Mouse (Mus musculus) midbrain, embryonic 10.5 days (tissue): ENCODE measurements around the gene Frs2. TPM values are rescaled to one million over a fixed set of nuclear protein-coding genes. Genes with fewer than 3 reads are reported as not detected.
"Not testable (repeated sequence)": the region's sequence is repeated elsewhere in the genome, so short reads cannot be mapped to it uniquely, and the experiment has no call there.

ENCODE experiments used
- DNase-seq: peaks from one replicate; pipeline ENCODE4 v3.0.0-alpha.2; 2017; ENCODE audit warnings: low spot score
- H3K27ac ChIP-seq: fragments of 300-500 bp; sonication (generic); replicated peaks from 2 replicates; pipeline ENCODE4 v1.5.1; 2016; ENCODE audit warnings: mild to moderate bottlenecking
- H3K27me3 ChIP-seq: fragments of 300-500 bp; sonication (generic); 2 replicates; pipeline ENCODE4 v1.6.1; 2016; ENCODE audit warnings: low read depth, mild to moderate bottlenecking; ENCODE audit not compliant: poor library complexity, severe bottlenecking
- H3K36me3 ChIP-seq: fragments of 300-500 bp; sonication (generic); 2 replicates; pipeline ENCODE4 v1.6.1; 2016; ENCODE audit warnings: mild to moderate bottlenecking, moderate library complexity
- H3K4me1 ChIP-seq: fragments of 300-500 bp; sonication (generic); 2 replicates; pipeline ENCODE4 v1.6.1; 2016
- H3K4me3 ChIP-seq: fragments of 300-500 bp; sonication (generic); 2 replicates; pipeline ENCODE4 v1.5.1; 2016; ENCODE audit warnings: mild to moderate bottlenecking, moderate library complexity
- H3K9me3 ChIP-seq: fragments of 300-500 bp; sonication (generic); replicated peaks from 2 replicates; pipeline ENCODE4 v1.6.1; 2016; ENCODE audit warnings: mild to moderate bottlenecking
- WGBS: fragments of 180-500 bp; shearing (Covaris S2); methylation state at CpG from one replicate; pipeline ENCODE4 v1.1.7; 2016; 5-methylcytosine and 5-hydroxymethylcytosine counted together
- polyA plus RNA-seq: library from polyadenylated mRNA; unstranded; fragments of >200 nt; fragmentation: Nextera tagmentation; extraction: Ambion mirVana; gene quantifications from 2 replicates; pipeline ENCODE4 v1.2.1, GENCODE M21; 2016

Gene Frs2
- polyA plus RNA-seq, 1 experiment from 2014 or later = 16.0 TPM

- Histone ChIP-seq H3K27ac (no peak overlapping the region), H3K4me3 (no peak overlapping the region), H3K4me1 (peaks cover 44% of the 10 kb centered on the region), H3K36me3 (no peaks in the 10 kb centered on the region), H3K27me3 (peaks cover 3% of the 10 kb centered on the region), H3K9me3 (no peaks in the 10 kb centered on the region)
- no peak for DNase-seq
- 92% methylated on average over 4 of the region's 4 CpGs for WGBS
Measured at GRCm38 (mm10) chr10:117144071-117144470, 4.3 kb downstream of the Frs2 start.

GRCm38 (mm10) chr10:117143311-117143710 is 5.0 kb downstream of the Frs2 start:
- Histone ChIP-seq H3K4me1 (peaks cover 41% of the 10 kb centered on the region), H3K27ac (no peak overlapping the region), H3K4me3 (no peak overlapping the region), H3K9me3 (no peaks in the 10 kb centered on the region), H3K36me3 (no peaks in the 10 kb centered on the region), H3K27me3 (no peaks in the 10 kb centered on the region)
- no peak for DNase-seq
- WGBS = 90% methylated on average over 2 of the region's 2 CpGs

DNA sequence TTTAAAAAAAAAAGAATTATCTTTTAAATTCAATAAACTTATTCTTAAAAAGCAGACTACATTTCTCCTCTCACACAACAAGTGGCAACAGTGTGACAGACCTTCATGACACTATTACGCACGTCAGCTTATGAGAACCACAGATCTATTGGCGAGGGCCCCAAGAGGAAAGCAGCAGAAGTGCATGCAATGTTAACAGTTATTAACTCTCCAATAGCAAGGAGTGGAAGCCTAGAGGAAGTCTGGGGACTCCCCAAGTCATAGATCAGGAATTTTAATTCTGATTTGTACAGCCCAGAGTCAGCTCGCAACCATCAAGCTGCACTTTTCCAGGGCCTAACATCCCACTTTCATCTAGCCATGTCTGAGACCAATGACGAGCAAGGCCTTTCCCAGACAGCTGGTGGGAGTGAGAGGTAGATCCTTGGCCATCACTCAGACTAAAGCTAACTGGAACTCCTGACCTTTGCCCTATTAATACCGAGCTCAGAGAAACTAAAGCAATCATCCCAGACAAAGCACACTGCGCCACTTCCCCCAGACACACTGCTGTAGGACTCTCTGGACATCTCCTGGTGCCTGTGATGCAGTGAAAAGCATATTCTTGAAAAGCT is 6.3 kb downstream of the Frs2 start:
- Histone ChIP-seq H3K9me3 (no peaks in the 10 kb centered on the region), H3K4me1 (peaks cover 33% of the 10 kb centered on the region), H3K27ac (0 out of 2 replicates have a peak overlapping the region, but pooled peaks have one; percentile 34), H3K27me3 (no peaks in the 10 kb centered on the region), H3K36me3 (no peaks in the 10 kb centered on the region), H3K4me3 (no peak overlapping the region)
- WGBS = 52% methylated on average over 7 of the region's 7 CpGs
- DNase-seq = no peak

DNA sequence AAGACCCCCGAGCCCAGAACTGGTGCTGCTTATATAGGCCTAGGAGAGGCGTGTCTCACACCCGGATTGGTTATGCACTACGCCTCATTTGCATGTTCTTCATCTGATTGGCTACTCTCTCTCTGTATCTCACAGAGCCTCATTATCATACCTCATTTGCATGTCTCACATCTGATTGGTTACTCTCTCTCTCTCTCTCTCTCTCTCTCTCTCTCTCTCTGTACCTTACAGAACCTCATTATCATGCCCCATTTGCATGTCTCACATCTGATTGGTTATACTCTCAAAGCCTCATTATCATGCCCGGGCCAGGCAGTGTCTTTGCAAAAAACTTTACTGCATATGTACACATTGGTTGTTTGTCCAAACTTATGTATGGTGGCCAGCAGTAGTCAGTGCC is 16.8 kb downstream of the Frs2 start:
- not testable (repeated sequence) for H3K4me3 ChIP-seq, H3K9me3 ChIP-seq, H3K27ac ChIP-seq, H3K4me1 ChIP-seq, DNase-seq, H3K27me3 ChIP-seq
- 97% methylated on average over 5 of the region's 5 CpGs for WGBS
- H3K36me3 ChIP-seq = peaks cover 28% of the 10 kb centered on the region

GRCm38 (mm10) chr10:117130037-117130436 is 18.3 kb downstream of the Frs2 start:
- H3K9me3 ChIP-seq = 0 out of 2 replicates have a peak, but pooled peaks cover 5% of the 10 kb centered on the region
- no peaks in the 10 kb centered on the region for H3K27me3 ChIP-seq
- H3K4me3 ChIP-seq = no peak overlapping the region
- peaks cover 9% of the 10 kb centered on the region for H3K4me1 ChIP-seq
- WGBS = 93% methylated on average over 6 of the region's 6 CpGs
- H3K27ac ChIP-seq = no peak overlapping the region
- peaks cover 28% of the 10 kb centered on the region for H3K36me3 ChIP-seq
- DNase-seq = no peak

- Histone ChIP-seq H3K27me3 (no peaks in the 10 kb centered on the region), H3K36me3 (peaks cover 28% of the 10 kb centered on the region), H3K27ac (no peak overlapping the region), H3K9me3 (0 out of 2 replicates have a peak, but pooled peaks cover 5% of the 10 kb centered on the region), H3K4me1 (peaks cover 9% of the 10 kb centered on the region), H3K4me3 (no peak overlapping the region)
- WGBS = 92% methylated on average over 2 of the region's 2 CpGs
- DNase-seq = no peak
Measured at GRCm38 (mm10) chr10:117128693-117129092, 19.6 kb downstream of the Frs2 start.

- H3K27me3 ChIP-seq = no peaks in the 10 kb centered on the region
- WGBS = 86% methylated on average over 2 of the region's 2 CpGs
- peaks cover 9% of the 10 kb centered on the region for H3K4me1 ChIP-seq
- H3K9me3 ChIP-seq = 0 out of 2 replicates have a peak, but pooled peaks cover 5% of the 10 kb centered on the region
- H3K36me3 ChIP-seq = peaks cover 25% of the 10 kb centered on the region
- no peak overlapping the region for H3K4me3 ChIP-seq
- no peak for DNase-seq
- no peak overlapping the region for H3K27ac ChIP-seq
Measured at GRCm38 (mm10) chr10:117127480-117127879, 20.9 kb downstream of the Frs2 start.

GRCm38 (mm10) chr10:117126719-117127118 is 21.6 kb downstream of the Frs2 start:
- WGBS = 90% methylated on average over 1 of the region's 1 CpGs
- no peak for DNase-seq

GRCm38 (mm10) chr10:117126233-117126632 is 22.1 kb downstream of the Frs2 start:
- DNase-seq = no peak
- 91% methylated on average over 4 of the region's 4 CpGs for WGBS
- Histone ChIP-seq H3K27me3 (no peaks in the 10 kb centered on the region), H3K4me3 (no peak overlapping the region), H3K4me1 (peaks cover 9% of the 10 kb centered on the region), H3K36me3 (peaks cover 12% of the 10 kb centered on the region), H3K27ac (no peak overlapping the region; the same call in 1 of the 2 replicates), H3K9me3 (no peaks in the 10 kb centered on the region)

More at GRCm38 (mm10) chr10:117126719-117127118, 21.6 kb downstream of the Frs2 start:
- no peaks in the 10 kb centered on the region for H3K27me3 ChIP-seq
- peaks cover 9% of the 10 kb centered on the region for H3K4me1 ChIP-seq
- H3K9me3 ChIP-seq = no peaks in the 10 kb centered on the region
- H3K27ac ChIP-seq = no peak overlapping the region
- H3K4me3 ChIP-seq = no peak overlapping the region
- H3K36me3 ChIP-seq = peaks cover 17% of the 10 kb centered on the region

DNA sequence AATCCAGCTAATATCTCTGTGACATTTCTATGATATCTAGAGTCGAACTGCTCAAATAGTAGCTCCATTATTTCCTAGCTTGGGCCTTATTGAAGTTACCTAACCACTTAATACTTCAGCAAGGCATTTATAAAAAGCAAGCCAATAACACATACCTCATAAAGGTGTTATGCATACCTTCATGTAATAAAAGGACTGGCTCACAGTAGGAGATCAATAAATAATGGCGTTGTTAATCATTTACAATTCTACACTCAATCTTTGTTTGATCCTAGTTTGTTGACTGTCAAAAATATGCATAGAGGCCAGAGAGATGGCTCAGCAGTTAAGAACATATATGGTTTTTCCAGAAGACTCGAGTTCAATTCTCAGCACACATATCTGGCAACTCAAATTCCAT is 26.9 kb downstream of the Frs2 start:
- Histone ChIP-seq H3K27me3 (no peaks in the 10 kb centered on the region), H3K9me3 (no peaks in the 10 kb centered on the region), H3K4me3 (no peak overlapping the region), H3K36me3 (no peaks in the 10 kb centered on the region), H3K4me1 (peaks cover 9% of the 10 kb centered on the region), H3K27ac (no peak overlapping the region)
- 94% methylated on average over 3 of the region's 3 CpGs for WGBS
- no peak for DNase-seq

DNA sequence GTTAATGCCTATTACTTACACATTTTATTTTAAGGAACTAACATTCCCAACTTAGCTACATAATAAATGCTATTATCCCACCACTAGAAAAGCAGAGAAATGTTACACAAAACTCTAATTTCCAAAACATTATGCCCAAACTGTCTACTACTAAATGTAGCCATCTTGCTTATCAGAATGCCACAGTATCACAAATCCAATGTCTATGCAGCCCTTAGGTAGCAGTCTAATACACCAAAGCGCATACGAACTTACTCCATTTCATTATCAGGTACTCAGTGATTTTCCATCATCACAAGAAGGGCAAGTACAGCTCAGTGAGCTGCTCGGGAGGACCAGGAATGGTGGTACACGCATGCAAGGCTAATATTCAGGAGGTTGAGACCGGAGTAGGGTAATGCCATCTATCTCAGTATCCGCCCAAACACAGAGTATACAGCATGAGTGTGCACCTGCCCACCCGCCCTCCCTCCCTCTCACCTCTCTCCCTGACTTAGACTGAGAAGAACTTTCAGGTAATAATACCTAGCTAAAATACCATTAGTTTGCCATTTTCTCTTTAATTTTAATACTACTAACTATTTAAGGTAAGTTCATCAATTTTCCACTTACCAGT is 28.2 kb downstream of the Frs2 start:
- Histone ChIP-seq H3K4me1 (no peaks in the 10 kb centered on the region), H3K4me3 (no peak overlapping the region), H3K9me3 (no peaks in the 10 kb centered on the region), H3K36me3 (no peaks in the 10 kb centered on the region), H3K27ac (no peak overlapping the region), H3K27me3 (no peaks in the 10 kb centered on the region)
- WGBS = 89% methylated on average over 7 of the region's 7 CpGs
- no peak for DNase-seq

DNA sequence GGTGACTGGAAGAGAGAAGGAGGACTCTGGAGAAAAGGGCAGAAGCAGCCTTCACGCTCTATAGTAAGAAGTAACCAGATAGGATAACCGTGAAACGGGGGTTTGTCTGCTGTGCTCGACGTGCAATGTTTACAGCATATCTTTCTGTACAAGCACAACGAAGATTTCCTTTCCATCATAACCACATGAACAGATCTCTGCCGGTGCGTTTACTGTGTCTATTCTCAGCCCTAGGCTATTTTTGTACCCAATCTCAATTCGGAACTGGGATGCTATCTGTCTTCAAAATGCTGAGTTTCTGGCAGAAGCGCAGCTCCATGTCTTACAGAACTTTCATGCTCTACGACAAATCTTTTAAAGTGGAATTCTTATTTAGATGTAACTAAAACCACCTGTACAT is 28.8 kb downstream of the Frs2 start:
- Histone ChIP-seq H3K9me3 (no peaks in the 10 kb centered on the region), H3K36me3 (no peaks in the 10 kb centered on the region), H3K4me1 (no peaks in the 10 kb centered on the region), H3K4me3 (no peak overlapping the region), H3K27ac (no peak overlapping the region), H3K27me3 (no peaks in the 10 kb centered on the region)
- 91% methylated on average over 11 of the region's 11 CpGs for WGBS
- no peak for DNase-seq

DNA sequence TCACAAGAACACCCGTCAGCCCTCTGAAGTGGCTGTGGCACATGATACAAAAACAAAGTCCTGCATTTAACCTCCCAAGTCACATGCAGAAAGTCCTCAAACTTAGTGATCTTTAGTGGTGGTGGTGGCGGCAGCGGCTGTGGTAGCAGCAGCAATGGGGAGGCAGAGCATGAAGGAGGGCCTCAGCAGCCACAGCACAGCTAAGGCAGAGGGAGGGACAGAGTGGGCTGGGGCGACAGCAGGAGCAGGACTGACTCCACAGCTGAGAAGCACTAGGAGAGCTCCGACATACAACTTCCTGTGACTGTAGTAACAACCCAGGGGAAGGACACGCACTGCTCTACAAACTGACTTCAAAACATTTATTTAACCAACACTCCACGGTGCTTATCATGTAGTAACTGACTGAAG is 29.9 kb downstream of the Frs2 start:
- H3K9me3 ChIP-seq = no peaks in the 10 kb centered on the region
- no peak for DNase-seq
- WGBS = 83% methylated on average over 7 of the region's 7 CpGs
- H3K4me1 ChIP-seq = no peaks in the 10 kb centered on the region
- H3K27ac ChIP-seq = no peak overlapping the region
- no peaks in the 10 kb centered on the region for H3K36me3 ChIP-seq
- H3K27me3 ChIP-seq = no peaks in the 10 kb centered on the region
- no peak overlapping the region for H3K4me3 ChIP-seq
